Mouse (Mus musculus): ENCODE results near the gene Cldn7. TPM values are rescaled to one million over a fixed set of nuclear protein-coding genes. Genes with fewer than 3 reads are reported as not detected.

Gene Cldn7
- polyA plus RNA-seq, 1 experiment = not detected

DNA sequence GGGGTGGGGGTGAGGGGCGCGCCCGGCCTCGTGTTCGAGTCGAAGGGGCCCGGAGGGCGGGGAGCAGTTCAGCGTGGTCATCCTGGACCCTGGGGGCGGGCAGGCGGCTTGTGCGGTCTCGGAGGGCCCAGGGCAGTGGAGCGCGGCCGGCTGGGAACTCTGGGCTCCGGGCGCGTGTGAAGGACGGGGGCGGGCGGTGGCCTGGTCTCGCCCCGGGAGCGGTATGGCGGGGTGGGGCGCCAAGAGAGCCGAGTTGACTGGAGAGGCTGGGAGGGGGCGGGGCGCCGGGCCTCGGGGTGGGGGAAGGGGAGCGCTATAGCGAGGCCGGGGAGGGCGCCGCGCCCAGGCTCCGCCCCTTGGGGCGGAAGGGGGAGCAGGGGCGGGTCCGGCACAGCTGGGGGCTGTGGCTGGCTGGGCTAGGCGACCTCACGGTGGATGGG is 32.5 kb downstream of the Cldn7 start:
- peaks cover 6% of the 10 kb centered on the region; the same call in 1 of the 2 replicates for H3K4me1 ChIP-seq (ENCODE audit: control insufficient read depth, insufficient read depth, low read length)
- H3K27ac ChIP-seq (ENCODE audit: insufficient read depth, low read depth, low read length) = peak overlapping the region; percentile 60
- TF ChIP-seq CTCF (IDR thresholded peaks at IDR 0.05; ENCODE audit: insufficient read depth, low read depth, low read length) (no peak), POLR2A (IDR thresholded peaks at IDR 0.05; ENCODE audit: insufficient read depth, low read depth, low read length) (no peak)
- H3K4me3 ChIP-seq (ENCODE audit: insufficient read depth, low read depth, low read length) = peak overlapping the region; percentile 95
- 3% methylated on average over 43 of the region's 44 CpGs for WGBS

DNA sequence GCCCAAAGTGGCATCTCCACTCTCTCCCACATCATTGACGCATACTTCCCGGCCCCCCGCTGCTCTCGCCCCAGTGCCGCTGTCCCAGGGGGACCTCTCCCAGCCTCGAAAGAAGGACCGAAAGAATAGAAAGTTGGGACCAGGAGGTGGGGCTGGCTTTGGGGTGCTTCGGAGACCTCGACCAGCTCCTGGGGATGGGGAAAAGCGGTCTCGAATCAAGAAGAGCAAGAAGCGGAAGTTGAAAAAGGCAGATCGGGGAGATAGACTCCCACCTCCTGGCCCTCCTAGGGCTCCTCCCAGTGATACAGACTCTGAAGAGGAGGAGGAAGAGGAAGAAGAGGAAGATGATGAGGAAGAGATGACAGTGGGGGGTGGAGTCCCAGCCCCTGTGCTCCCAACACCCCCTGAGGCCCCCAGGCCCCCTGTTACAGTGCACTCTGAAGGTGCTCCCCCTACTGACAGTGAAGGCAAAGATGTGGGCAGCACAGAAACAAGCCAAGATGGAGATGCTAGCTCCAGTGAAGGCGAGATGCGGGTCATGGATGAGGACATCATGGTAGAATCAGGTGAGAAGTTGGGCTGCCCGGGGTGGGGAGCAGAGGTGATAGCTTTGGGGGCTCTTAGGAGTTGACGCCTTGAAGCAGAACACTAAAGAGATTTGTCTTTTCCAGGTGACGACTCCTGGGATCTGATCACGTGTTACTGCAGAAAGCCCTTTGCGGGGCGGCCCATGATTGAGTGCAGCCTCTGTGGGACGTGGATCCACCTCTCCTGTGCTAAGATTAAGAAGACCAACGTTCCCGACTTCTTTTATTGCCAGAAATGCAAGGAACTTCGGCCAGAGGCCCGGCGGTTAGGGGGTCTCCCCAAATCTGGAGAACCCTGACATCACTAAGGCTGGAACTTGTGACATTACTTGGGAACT is 34.2 kb downstream of the Cldn7 start:
- peaks cover 13% of the 10 kb centered on the region for H3K4me1 ChIP-seq (ENCODE audit: control insufficient read depth, insufficient read depth, low read length)
- TF ChIP-seq POLR2A (IDR thresholded peaks at IDR 0.05; ENCODE audit: insufficient read depth, low read depth, low read length) (no peak), CTCF (IDR thresholded peaks at IDR 0.05; ENCODE audit: insufficient read depth, low read depth, low read length) (no peak)
- 91% methylated on average over 27 of the region's 27 CpGs for whole genome bisulfite sequencing
- H3K4me3 ChIP-seq (ENCODE audit: insufficient read depth, low read depth, low read length) = no peak overlapping the region
- no peak overlapping the region for H3K27ac ChIP-seq (ENCODE audit: insufficient read depth, low read depth, low read length)

DNA sequence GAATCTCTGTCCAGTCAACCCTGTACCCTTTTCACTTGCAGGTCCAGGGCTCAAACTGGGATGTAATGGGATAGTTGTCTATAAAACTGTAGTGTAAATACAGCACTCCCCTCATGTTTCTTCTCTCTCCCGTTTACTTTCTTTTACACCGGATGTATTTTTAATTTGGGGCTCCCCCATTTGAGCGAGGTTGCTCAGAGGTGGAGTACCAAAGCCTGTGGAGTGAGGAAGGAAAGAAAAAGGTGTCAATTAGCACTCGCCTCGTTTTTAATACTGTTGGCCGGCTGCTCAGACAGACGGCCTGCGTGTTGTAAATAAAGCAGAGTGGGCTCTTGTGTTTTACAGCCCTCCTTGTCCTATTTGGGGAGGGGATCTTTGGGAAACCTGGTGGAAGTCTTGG is 35.1 kb downstream of the Cldn7 start:
- Histone ChIP-seq H3K4me3 (ENCODE audit: insufficient read depth, low read depth, low read length) (no peak overlapping the region), H3K4me1 (ENCODE audit: control insufficient read depth, insufficient read depth, low read length) (peaks cover 16% of the 10 kb centered on the region), H3K27ac (ENCODE audit: insufficient read depth, low read depth, low read length) (0 out of 2 replicates have a peak overlapping the region, but pooled peaks have one; percentile 29)
- WGBS = 72% methylated on average over 8 of the region's 8 CpGs
- TF ChIP-seq CTCF (IDR thresholded peaks at IDR 0.05; ENCODE audit: insufficient read depth, low read depth, low read length) = no peak
- TF ChIP-seq POLR2A (IDR thresholded peaks at IDR 0.05; ENCODE audit: insufficient read depth, low read depth, low read length) = no peak

DNA sequence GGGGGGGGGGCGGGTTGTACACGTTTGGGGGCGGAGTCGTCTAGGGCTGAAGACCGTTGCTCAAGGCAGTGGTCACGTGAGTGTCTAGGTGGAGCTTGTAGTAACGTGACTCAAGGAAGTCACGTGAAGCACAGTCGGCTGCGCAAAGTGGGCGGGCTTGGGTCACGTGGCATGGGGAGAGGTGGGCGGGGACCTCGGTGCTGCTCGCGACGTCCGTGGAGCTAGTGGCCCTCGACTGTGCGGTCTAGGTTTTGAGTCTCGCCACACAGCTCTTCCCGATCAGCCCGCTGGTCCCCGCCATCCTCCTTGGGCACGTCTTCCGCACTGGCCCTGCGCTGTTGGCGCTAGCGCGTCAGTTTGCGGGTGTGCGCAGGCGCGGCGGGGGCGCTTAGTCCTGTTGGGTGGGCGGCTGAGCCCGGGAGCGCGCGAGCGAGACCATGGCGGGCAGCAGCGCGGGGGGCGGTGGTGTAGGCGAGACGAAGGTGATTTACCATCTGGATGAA is 35.9 kb downstream of the Cldn7 start, which contains the start of gene Dvl2:
Gene Dvl2, plus strand, starts transcription at position 200 of the 503 bp plus-strand sequence.
- Histone ChIP-seq H3K4me3 (ENCODE audit: insufficient read depth, low read depth, low read length) (peak within 1 kb of the TSS; percentile 85), H3K4me1 (ENCODE audit: control insufficient read depth, insufficient read depth, low read length) (peaks cover 17% of the 10 kb centered on the region), H3K27ac (ENCODE audit: insufficient read depth, low read depth, low read length) (peak within 1 kb of the TSS; percentile 81)
- under 1% methylated on average over 48 of the region's 48 CpGs for WGBS
- TF ChIP-seq CTCF (IDR thresholded peaks at IDR 0.05; ENCODE audit: insufficient read depth, low read depth, low read length) (no peak), POLR2A (IDR thresholded peaks at IDR 0.05; ENCODE audit: insufficient read depth, low read depth, low read length) (peak; percentile 75)

GRCm38 (mm10) chr11:70001159-70001558 is 36.6 kb downstream of the Cldn7 start:
- Histone ChIP-seq H3K4me1 (ENCODE audit: control insufficient read depth, insufficient read depth, low read length) (peaks cover 17% of the 10 kb centered on the region), H3K4me3 (ENCODE audit: insufficient read depth, low read depth, low read length) (peak overlapping the region; percentile 85), H3K27ac (ENCODE audit: insufficient read depth, low read depth, low read length) (peak overlapping the region; percentile 81)
- 4% methylated on average over 8 of the region's 8 CpGs for WGBS
- TF ChIP-seq POLR2A (IDR thresholded peaks at IDR 0.05; ENCODE audit: insufficient read depth, low read depth, low read length) (no peak), CTCF (IDR thresholded peaks at IDR 0.05; ENCODE audit: insufficient read depth, low read depth, low read length) (no peak)

DNA sequence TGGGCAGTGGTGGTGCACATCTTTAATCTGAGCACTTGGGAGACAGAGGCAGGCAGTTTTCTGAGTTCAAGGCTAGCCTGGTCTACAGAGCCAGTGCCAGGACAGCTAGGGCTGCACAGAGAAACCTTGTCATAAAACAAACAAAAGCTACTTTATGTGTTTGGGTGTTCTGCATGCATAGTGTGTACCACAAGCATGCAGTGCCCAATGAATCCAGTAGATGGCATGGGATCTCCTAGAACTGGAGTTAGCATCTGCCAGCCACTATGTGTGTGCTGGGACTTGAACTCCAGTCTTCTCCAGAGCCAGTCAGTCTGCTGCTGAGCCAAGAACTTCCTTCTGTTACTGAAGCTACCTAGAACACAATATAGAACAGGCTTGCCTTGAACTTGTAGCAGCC is 37.3 kb downstream of the Cldn7 start:
- Histone ChIP-seq H3K27ac (ENCODE audit: insufficient read depth, low read depth, low read length) (no peak overlapping the region), H3K4me1 (ENCODE audit: control insufficient read depth, insufficient read depth, low read length) (peaks cover 17% of the 10 kb centered on the region), H3K4me3 (ENCODE audit: insufficient read depth, low read depth, low read length) (no peak overlapping the region)
- TF ChIP-seq POLR2A (IDR thresholded peaks at IDR 0.05; ENCODE audit: insufficient read depth, low read depth, low read length) (no peak), CTCF (IDR thresholded peaks at IDR 0.05; ENCODE audit: insufficient read depth, low read depth, low read length) (no peak)

DNA sequence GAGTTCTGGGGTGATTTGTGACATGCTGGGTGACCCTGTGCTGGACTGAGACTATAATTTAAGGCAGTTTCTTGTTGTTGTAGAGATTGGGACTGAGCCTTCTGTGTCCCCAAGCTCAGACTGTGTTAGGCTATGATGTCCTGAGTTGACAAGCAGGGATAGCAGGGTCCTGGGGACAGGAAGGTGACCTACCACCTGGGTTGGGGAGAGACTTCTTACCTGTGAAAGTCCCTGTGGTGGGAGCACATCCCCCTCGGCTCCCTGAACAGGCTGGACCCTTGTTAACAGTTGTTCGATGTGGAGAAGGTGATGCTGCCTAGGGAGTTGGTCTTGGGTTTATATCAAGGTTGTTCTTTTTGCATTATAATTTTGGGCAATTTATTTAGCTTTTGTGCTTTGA is 37.9 kb downstream of the Cldn7 start:
- Histone ChIP-seq H3K4me3 (ENCODE audit: insufficient read depth, low read depth, low read length) (no peak overlapping the region; the same call in 1 of the 2 replicates), H3K4me1 (ENCODE audit: control insufficient read depth, insufficient read depth, low read length) (peaks cover 17% of the 10 kb centered on the region), H3K27ac (ENCODE audit: insufficient read depth, low read depth, low read length) (no peak overlapping the region)
- 80% methylated on average over 2 of the region's 2 CpGs for WGBS
- no peak for TF ChIP-seq CTCF (IDR thresholded peaks at IDR 0.05; ENCODE audit: insufficient read depth, low read depth, low read length)
- no peak for TF ChIP-seq POLR2A (IDR thresholded peaks at IDR 0.05; ENCODE audit: insufficient read depth, low read depth, low read length)

DNA sequence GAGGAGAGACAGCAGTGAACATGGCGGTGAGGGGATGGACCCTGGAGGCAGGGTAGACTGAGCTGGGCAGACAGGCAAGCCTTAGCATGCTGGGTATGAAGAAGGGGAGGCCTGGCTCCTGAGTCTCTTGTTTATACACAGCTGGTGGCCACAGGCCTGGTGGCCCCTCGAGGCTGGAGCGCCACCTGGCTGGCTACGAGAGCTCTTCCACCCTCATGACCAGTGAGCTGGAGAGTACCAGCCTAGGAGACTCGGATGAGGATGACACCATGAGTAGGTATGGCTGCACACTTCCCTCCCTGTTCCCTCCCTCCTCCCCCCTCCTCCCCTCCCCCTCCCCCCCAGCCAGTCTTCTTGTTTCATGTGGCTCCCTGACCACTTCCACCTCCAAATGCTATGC is 40.9 kb downstream of the Cldn7 start:
- TF ChIP-seq CTCF (IDR thresholded peaks at IDR 0.05; ENCODE audit: insufficient read depth, low read depth, low read length) = no peak
- TF ChIP-seq POLR2A (IDR thresholded peaks at IDR 0.05; ENCODE audit: insufficient read depth, low read depth, low read length) = no peak
- H3K4me3 ChIP-seq (ENCODE audit: insufficient read depth, low read depth, low read length) = no peak overlapping the region
- no peak overlapping the region for H3K27ac ChIP-seq (ENCODE audit: insufficient read depth, low read depth, low read length)
- H3K4me1 ChIP-seq (ENCODE audit: control insufficient read depth, insufficient read depth, low read length) = peaks cover 15% of the 10 kb centered on the region
- WGBS = 45% methylated on average over 5 of the region's 5 CpGs

DNA sequence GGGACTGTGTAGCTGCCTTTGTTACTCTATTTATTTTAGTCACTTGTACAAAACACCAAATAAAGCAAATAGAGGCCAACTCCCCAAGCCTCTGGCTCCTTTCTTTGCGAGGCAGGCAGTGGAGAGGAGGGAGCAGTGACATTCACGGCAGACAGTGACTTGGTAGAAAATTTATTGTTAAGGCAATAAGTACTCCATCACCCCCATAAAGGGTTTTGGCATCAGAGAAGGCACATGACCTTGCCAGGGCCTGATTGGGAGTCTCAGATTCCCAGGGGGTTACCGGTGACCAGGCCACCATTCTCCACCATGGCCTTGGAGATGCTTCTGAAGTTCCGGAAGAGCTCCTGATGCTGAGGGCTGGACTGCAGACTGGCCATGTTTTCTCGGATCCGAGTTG is 45.5 kb downstream of the Cldn7 start:
- Histone ChIP-seq H3K4me1 (ENCODE audit: control insufficient read depth, insufficient read depth, low read length) (peaks cover 9% of the 10 kb centered on the region; the same call in 1 of the 2 replicates), H3K4me3 (ENCODE audit: insufficient read depth, low read depth, low read length) (no peak overlapping the region), H3K27ac (ENCODE audit: insufficient read depth, low read depth, low read length) (no peak overlapping the region)
- TF ChIP-seq CTCF (IDR thresholded peaks at IDR 0.05; ENCODE audit: insufficient read depth, low read depth, low read length) (no peak), POLR2A (IDR thresholded peaks at IDR 0.05; ENCODE audit: insufficient read depth, low read depth, low read length) (no peak)
- WGBS = 77% methylated on average over 6 of the region's 6 CpGs
